Mouse (Mus musculus): ENCODE measurements at regions not wholly inside any gene's neighbourhood (a gene's known extent, or its start where the extent isn't known, plus 50 kb on each side); places are given as distances from the start of the nearest gene placed in this dataset.
A peak's percentile ranks its signal among the peaks of the same experiment; 100 is the strongest.

- H3K4me2 ChIP-seq = no peak overlapping the region
- ATAC-seq (replicated peaks; ENCODE audit: low FRiP score) = no peak; the same call in 1 of the 2 replicates
- peaks cover 15% of the 10 kb centered on the region; the same call in 1 of the 2 replicates for H3K4me1 ChIP-seq (replicated peaks; ENCODE audit: control insufficient read depth, insufficient read depth, low read length)
- no peak overlapping the region for H3K4me3 ChIP-seq (ENCODE audit: low read depth, low read length)
- H3K9me3 ChIP-seq (ENCODE audit: control insufficient read depth, low read length) = no peaks in the 10 kb centered on the region
- H3K9ac ChIP-seq (ENCODE audit: low read depth, low read length) = no peak overlapping the region
- WGBS = 32% methylated on average over 5 of the region's 5 CpGs
- no peak for DNase-seq (ENCODE audit: low spot score)
- H3K27ac ChIP-seq (ENCODE audit: low read depth, low read length) = no peak overlapping the region
- H3K27me3 ChIP-seq (replicated peaks; ENCODE audit: control insufficient read depth, insufficient read depth, low read length) = no peaks in the 10 kb centered on the region
- no peaks in the 10 kb centered on the region for H3K36me3 ChIP-seq (ENCODE audit: control insufficient read depth, insufficient read depth, low read length)
Observed at GRCm38 (mm10) chr17:87202958-87203720, 62.6 kb downstream of the Mcfd2 start.

- peaks cover 15% of the 10 kb centered on the region; the same call in 1 of the 2 replicates for H3K4me1 ChIP-seq (replicated peaks; ENCODE audit: control insufficient read depth, insufficient read depth, low read length)
- 13% methylated on average over 6 of the region's 6 CpGs for WGBS
Observed at GRCm38 (mm10) chr17:87202490-87202889, 63.2 kb downstream of the Mcfd2 start.

DNA sequence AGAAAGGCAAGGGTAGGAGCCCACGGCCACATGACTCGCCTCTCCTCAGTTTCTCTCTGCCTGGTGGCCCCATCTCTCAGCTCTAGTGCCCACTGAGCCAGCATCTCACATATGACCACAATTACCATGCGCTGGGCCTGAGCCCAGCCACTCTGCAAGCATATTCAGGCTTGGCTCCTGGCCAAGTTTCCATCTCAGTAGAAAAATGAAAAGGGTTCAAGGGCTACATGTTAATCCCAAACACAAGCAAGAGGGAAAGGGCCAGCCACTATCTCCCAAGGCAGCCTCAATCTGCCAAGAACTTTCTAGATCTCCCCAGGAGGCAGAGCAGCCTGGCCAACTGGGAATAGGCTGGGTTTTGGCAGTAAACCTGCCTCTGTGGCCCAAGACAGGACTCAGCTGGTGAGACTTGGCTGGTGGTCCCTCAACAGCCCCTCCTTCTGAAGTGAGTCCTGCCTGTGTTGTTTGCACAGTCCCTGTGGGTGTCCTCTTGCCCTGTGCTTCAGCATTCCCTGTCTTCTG lies 65.0 kb downstream of the Mcfd2 start:
- WGBS = 74% methylated on average over 3 of the region's 3 CpGs
- Histone ChIP-seq H3K9me3 (ENCODE audit: control insufficient read depth, low read length) (no peaks in the 10 kb centered on the region), H3K27ac (ENCODE audit: low read depth, low read length) (no peak overlapping the region), H3K27me3 (replicated peaks; ENCODE audit: control insufficient read depth, insufficient read depth, low read length) (no peaks in the 10 kb centered on the region), H3K9ac (ENCODE audit: low read depth, low read length) (no peak overlapping the region), H3K4me1 (replicated peaks; ENCODE audit: control insufficient read depth, insufficient read depth, low read length) (peaks cover 15% of the 10 kb centered on the region; the same call in 1 of the 2 replicates), H3K36me3 (ENCODE audit: control insufficient read depth, insufficient read depth, low read length) (no peaks in the 10 kb centered on the region), H3K4me2 (no peak overlapping the region), H3K4me3 (ENCODE audit: low read depth, low read length) (no peak overlapping the region)
- no peak for ATAC-seq (replicated peaks; ENCODE audit: low FRiP score)
- no peak for DNase-seq (ENCODE audit: low spot score)

More at GRCm38 (mm10) chr17:87202490-87202889, 63.2 kb downstream of the Mcfd2 start:
- no peaks in the 10 kb centered on the region for H3K36me3 ChIP-seq (ENCODE audit: control insufficient read depth, insufficient read depth, low read length)
- no peak overlapping the region for H3K4me2 ChIP-seq
- H3K27ac ChIP-seq (ENCODE audit: low read depth, low read length) = no peak overlapping the region
- no peaks in the 10 kb centered on the region for H3K27me3 ChIP-seq (replicated peaks; ENCODE audit: control insufficient read depth, insufficient read depth, low read length)
- ATAC-seq (replicated peaks; ENCODE audit: low FRiP score) (peak; percentile 46; the same call in 1 of the 2 replicates), DNase-seq (ENCODE audit: low spot score) (no peak)
- no peaks in the 10 kb centered on the region for H3K9me3 ChIP-seq (ENCODE audit: control insufficient read depth, low read length)
- H3K4me3 ChIP-seq (ENCODE audit: low read depth, low read length) = no peak overlapping the region
- H3K9ac ChIP-seq (ENCODE audit: low read depth, low read length) = no peak overlapping the region

DNA sequence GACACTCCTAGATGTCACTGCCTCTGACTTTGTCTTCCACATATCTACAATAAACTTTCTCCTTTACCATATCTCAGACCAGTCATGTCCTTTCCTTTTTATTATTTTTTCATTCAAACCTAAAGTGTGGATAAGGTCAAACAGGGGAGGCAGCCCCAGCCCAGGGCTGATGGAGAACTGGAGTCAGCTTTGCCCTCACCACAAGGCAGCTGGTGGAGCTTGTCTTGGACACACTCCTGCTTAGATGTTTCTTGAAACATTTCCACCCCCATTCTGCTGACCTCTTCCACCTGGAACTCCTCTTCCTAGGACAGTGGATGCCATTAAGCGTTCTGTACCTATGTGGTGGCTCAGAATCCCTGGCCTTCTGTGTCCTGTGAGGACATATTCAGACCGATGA lies 65.6 kb downstream of the Mcfd2 start:
- Histone ChIP-seq H3K27me3 (replicated peaks; ENCODE audit: control insufficient read depth, insufficient read depth, low read length) (no peaks in the 10 kb centered on the region), H3K27ac (ENCODE audit: low read depth, low read length) (no peak overlapping the region), H3K36me3 (ENCODE audit: control insufficient read depth, insufficient read depth, low read length) (no peaks in the 10 kb centered on the region), H3K4me1 (replicated peaks; ENCODE audit: control insufficient read depth, insufficient read depth, low read length) (peaks cover 15% of the 10 kb centered on the region; the same call in 1 of the 2 replicates), H3K4me3 (ENCODE audit: low read depth, low read length) (no peak overlapping the region), H3K4me2 (no peak overlapping the region), H3K9me3 (ENCODE audit: control insufficient read depth, low read length) (no peaks in the 10 kb centered on the region), H3K9ac (ENCODE audit: low read depth, low read length) (no peak overlapping the region)
- no peak for DNase-seq (ENCODE audit: low spot score)
- no peak for ATAC-seq (replicated peaks; ENCODE audit: low FRiP score)
- 85% methylated on average over 2 of the region's 2 CpGs for WGBS

- Histone ChIP-seq H3K27ac (ENCODE audit: low read depth, low read length) (no peak overlapping the region), H3K4me2 (no peak overlapping the region), H3K9me3 (ENCODE audit: control insufficient read depth, low read length) (no peaks in the 10 kb centered on the region), H3K9ac (ENCODE audit: low read depth, low read length) (no peak overlapping the region), H3K36me3 (ENCODE audit: control insufficient read depth, insufficient read depth, low read length) (no peaks in the 10 kb centered on the region), H3K4me1 (replicated peaks; ENCODE audit: control insufficient read depth, insufficient read depth, low read length) (peaks cover 15% of the 10 kb centered on the region; the same call in 1 of the 2 replicates), H3K27me3 (replicated peaks; ENCODE audit: control insufficient read depth, insufficient read depth, low read length) (no peaks in the 10 kb centered on the region), H3K4me3 (ENCODE audit: low read depth, low read length) (no peak overlapping the region)
- DNase-seq (ENCODE audit: low spot score) = no peak
- 85% methylated on average over 3 of the region's 3 CpGs for WGBS
- no peak for ATAC-seq (replicated peaks; ENCODE audit: low FRiP score)
Observed at GRCm38 (mm10) chr17:87199134-87199533, 66.6 kb downstream of the Mcfd2 start.

DNA sequence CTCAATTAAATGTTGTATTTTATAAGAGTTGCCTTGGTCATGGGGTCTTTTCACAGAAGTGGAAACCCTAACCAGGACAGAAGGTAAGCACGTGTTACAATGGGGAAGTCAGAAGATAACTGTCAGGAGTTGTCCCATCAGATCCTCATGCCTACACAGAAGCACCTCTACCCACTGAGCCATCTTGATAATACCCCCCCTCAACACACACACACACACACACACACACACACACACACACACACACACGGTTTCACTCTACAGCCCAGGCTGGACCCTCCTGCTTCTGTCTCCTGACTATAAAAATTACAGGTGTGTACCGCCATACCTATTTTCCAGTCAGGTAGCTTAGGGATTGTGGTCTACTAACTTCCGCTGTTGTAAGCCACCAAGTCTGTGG lies 68.3 kb downstream of the Mcfd2 start:
- Histone ChIP-seq H3K27me3 (replicated peaks; ENCODE audit: control insufficient read depth, insufficient read depth, low read length) (no peaks in the 10 kb centered on the region), H3K4me1 (replicated peaks; ENCODE audit: control insufficient read depth, insufficient read depth, low read length) (peaks cover 7% of the 10 kb centered on the region; the same call in 1 of the 2 replicates), H3K9ac (ENCODE audit: low read depth, low read length) (no peak overlapping the region), H3K4me2 (no peak overlapping the region), H3K36me3 (ENCODE audit: control insufficient read depth, insufficient read depth, low read length) (no peaks in the 10 kb centered on the region), H3K27ac (ENCODE audit: low read depth, low read length) (no peak overlapping the region), H3K9me3 (ENCODE audit: control insufficient read depth, low read length) (no peaks in the 10 kb centered on the region), H3K4me3 (ENCODE audit: low read depth, low read length) (no peak overlapping the region)
- no peak for DNase-seq (ENCODE audit: low spot score)
- WGBS = 83% methylated on average over 4 of the region's 4 CpGs
- ATAC-seq (replicated peaks; ENCODE audit: low FRiP score) = no peak

DNA sequence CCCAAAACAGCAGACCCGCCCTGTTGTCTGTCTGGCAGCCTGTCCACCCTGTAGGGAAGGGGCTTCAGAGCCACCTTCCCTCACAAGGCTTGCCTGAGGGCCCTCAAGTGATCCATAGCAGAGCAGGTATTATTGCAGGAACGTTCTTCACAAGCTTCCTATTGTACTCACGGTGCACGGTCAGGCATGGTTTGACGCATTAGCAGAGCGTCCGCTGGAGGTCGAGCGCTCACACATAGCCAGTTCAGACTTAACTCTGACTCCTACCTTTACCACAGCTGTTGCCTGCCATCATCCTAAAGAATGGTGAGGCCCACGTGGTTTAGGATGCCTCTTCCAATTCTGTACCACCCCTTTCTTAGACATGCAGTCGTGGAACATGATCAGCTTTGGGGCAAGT lies 71.1 kb downstream of the Mcfd2 start:
- H3K4me2 ChIP-seq = no peak overlapping the region
- ATAC-seq (replicated peaks; ENCODE audit: low FRiP score) (no peak), DNase-seq (ENCODE audit: low spot score) (no peak)
- WGBS = 68% methylated on average over 11 of the region's 11 CpGs
- no peak overlapping the region for H3K27ac ChIP-seq (ENCODE audit: low read depth, low read length)
- H3K9ac ChIP-seq (ENCODE audit: low read depth, low read length) = no peak overlapping the region
- no peaks in the 10 kb centered on the region for H3K36me3 ChIP-seq (ENCODE audit: control insufficient read depth, insufficient read depth, low read length)
- no peak overlapping the region for H3K4me3 ChIP-seq (ENCODE audit: low read depth, low read length)
- no peaks in the 10 kb centered on the region for H3K9me3 ChIP-seq (ENCODE audit: control insufficient read depth, low read length)
- no peaks in the 10 kb centered on the region for H3K27me3 ChIP-seq (replicated peaks; ENCODE audit: control insufficient read depth, insufficient read depth, low read length)
- H3K4me1 ChIP-seq (replicated peaks; ENCODE audit: control insufficient read depth, insufficient read depth, low read length) = 0 out of 2 replicates have a peak, but pooled peaks cover 2% of the 10 kb centered on the region

- no peak for DNase-seq (ENCODE audit: low spot score)
- 14% methylated on average over 7 of the region's 7 CpGs for WGBS
- H3K9me3 ChIP-seq (ENCODE audit: control insufficient read depth, low read length) = no peaks in the 10 kb centered on the region
- no peak overlapping the region for H3K4me3 ChIP-seq (ENCODE audit: low read depth, low read length)
- H3K27ac ChIP-seq (ENCODE audit: low read depth, low read length) = no peak overlapping the region
- H3K4me1 ChIP-seq (replicated peaks; ENCODE audit: control insufficient read depth, insufficient read depth, low read length) = 0 out of 2 replicates have a peak, but pooled peaks cover 2% of the 10 kb centered on the region
- H3K4me2 ChIP-seq = no peak overlapping the region
- H3K9ac ChIP-seq (ENCODE audit: low read depth, low read length) = no peak overlapping the region
- no peaks in the 10 kb centered on the region for H3K36me3 ChIP-seq (ENCODE audit: control insufficient read depth, insufficient read depth, low read length)
- ATAC-seq (replicated peaks; ENCODE audit: low FRiP score) = no peak
- no peaks in the 10 kb centered on the region for H3K27me3 ChIP-seq (replicated peaks; ENCODE audit: control insufficient read depth, insufficient read depth, low read length)
Observed at GRCm38 (mm10) chr17:87193482-87193881, 72.3 kb downstream of the Mcfd2 start.

GRCm38 (mm10) chr17:87189670-87190069 lies 76.1 kb downstream of the Mcfd2 start:
- ATAC-seq (replicated peaks; ENCODE audit: low FRiP score) (no peak), DNase-seq (ENCODE audit: low spot score) (no peak)
- no peaks in the 10 kb centered on the region for H3K9me3 ChIP-seq (ENCODE audit: control insufficient read depth, low read length)
- 79% methylated on average over 3 of the region's 3 CpGs for WGBS
- H3K9ac ChIP-seq (ENCODE audit: low read depth, low read length) = no peak overlapping the region
- no peak overlapping the region for H3K4me3 ChIP-seq (ENCODE audit: low read depth, low read length)
- no peak overlapping the region for H3K4me2 ChIP-seq
- H3K36me3 ChIP-seq (ENCODE audit: control insufficient read depth, insufficient read depth, low read length) = no peaks in the 10 kb centered on the region
- H3K27ac ChIP-seq (ENCODE audit: low read depth, low read length) = no peak overlapping the region
- no peaks in the 10 kb centered on the region; the same call in 1 of the 2 replicates for H3K27me3 ChIP-seq (replicated peaks; ENCODE audit: control insufficient read depth, insufficient read depth, low read length)
- H3K4me1 ChIP-seq (replicated peaks; ENCODE audit: control insufficient read depth, insufficient read depth, low read length) = peaks cover 4% of the 10 kb centered on the region

Measured in liver, embryonic 11.5 days (tissue).